Mouse (Mus musculus): ENCODE results near the gene Cstf1. TPM values are rescaled to one million over a fixed set of nuclear protein-coding genes. Genes with fewer than 3 reads are reported as not detected.

Gene Cstf1
- polyA plus RNA-seq, 1 experiment, result 28.3 TPM

GRCm38 (mm10) chr2:172380513-172380912 is 10.0 kb downstream of the Cstf1 start:
- Histone ChIP-seq H3K4me2 (ENCODE audit: low read depth) (no peak overlapping the region), H3ac (ENCODE audit: control insufficient read depth, insufficient read length) (no peak overlapping the region), H3K4me3 (no peak overlapping the region), H3K27me3 (ENCODE audit: control insufficient read depth, insufficient read depth, insufficient read length) (no peaks in the 10 kb centered on the region), H3K79me2 (ENCODE audit: control insufficient read depth, insufficient read depth) (no peaks in the 10 kb centered on the region), H3K36me3 (ENCODE audit: control insufficient read depth, insufficient read depth) (peaks cover 42% of the 10 kb centered on the region)
- TF ChIP-seq MYOG (IDR thresholded peaks at IDR 0.05; ENCODE audit: control insufficient read depth in 1 of 3, insufficient read depth in 1 of 3, insufficient read length in 2 of 3, low read depth in 2 of 3) (no peak), TCF12 (IDR thresholded peaks at IDR 0.05; ENCODE audit: insufficient read depth, poor library complexity, severe bottlenecking) (no peak), MYOD1 (IDR thresholded peaks at IDR 0.05; ENCODE audit: control insufficient read depth in 1 of 3, insufficient read length in 2 of 3, low read depth in 2 of 3) (no peak), POLR2AphosphoS2 (IDR thresholded peaks at IDR 0.05; ENCODE audit: insufficient read length, low read depth) (no peak), MAX (IDR thresholded peaks at IDR 0.05; ENCODE audit: low read depth) (no peak), CEBPB (IDR thresholded peaks at IDR 0.05; ENCODE audit: insufficient read depth, poor library complexity, severe bottlenecking) (no peak), USF1 (IDR thresholded peaks at IDR 0.05; ENCODE audit: low read depth) (no peak), TCF3 (IDR thresholded peaks at IDR 0.05; ENCODE audit: insufficient read length, low read depth) (no peak)

GRCm38 (mm10) chr2:172381341-172381740 is 10.9 kb downstream of the Cstf1 start:
- Histone ChIP-seq H3K79me2 (ENCODE audit: control insufficient read depth, insufficient read depth) (no peaks in the 10 kb centered on the region), H3K4me2 (ENCODE audit: low read depth) (no peak overlapping the region), H3K4me3 (no peak overlapping the region), H3K36me3 (ENCODE audit: control insufficient read depth, insufficient read depth) (peaks cover 36% of the 10 kb centered on the region), H3K27me3 (ENCODE audit: control insufficient read depth, insufficient read depth, insufficient read length) (no peaks in the 10 kb centered on the region), H3ac (ENCODE audit: control insufficient read depth, insufficient read length) (no peak overlapping the region)
- TF ChIP-seq MAX (IDR thresholded peaks at IDR 0.05; ENCODE audit: low read depth), result no peak
- no peak for TF ChIP-seq REST (IDR thresholded peaks at IDR 0.05; ENCODE audit: insufficient read depth, insufficient read length)
- TF ChIP-seq E2F4 (IDR thresholded peaks at IDR 0.05; ENCODE audit: insufficient read depth), result no peak
- TF ChIP-seq USF1 (IDR thresholded peaks at IDR 0.05; ENCODE audit: low read depth), result no peak
- no peak for TF ChIP-seq MYOD1 (IDR thresholded peaks at IDR 0.05; ENCODE audit: control insufficient read depth in 1 of 3, insufficient read length in 2 of 3, low read depth in 2 of 3)
- no peak for TF ChIP-seq TCF3 (IDR thresholded peaks at IDR 0.05; ENCODE audit: insufficient read length, low read depth)
- TF ChIP-seq SRF (IDR thresholded peaks at IDR 0.05; ENCODE audit: control insufficient read depth, insufficient read length, low read depth), result no peak
- TF ChIP-seq TCF12 (IDR thresholded peaks at IDR 0.05; ENCODE audit: insufficient read depth, poor library complexity, severe bottlenecking), result no peak
- TF ChIP-seq POLR2A (IDR thresholded peaks at IDR 0.05; ENCODE audit: insufficient read length, low read depth), result no peak

GRCm38 (mm10) chr2:172381898-172382297 is 11.4 kb downstream of the Cstf1 start:
- Histone ChIP-seq H3K36me3 (ENCODE audit: control insufficient read depth, insufficient read depth) (peaks cover 35% of the 10 kb centered on the region), H3K79me2 (ENCODE audit: control insufficient read depth, insufficient read depth) (no peaks in the 10 kb centered on the region), H3K4me3 (no peak overlapping the region), H3ac (ENCODE audit: control insufficient read depth, insufficient read length) (no peak overlapping the region), H3K4me2 (ENCODE audit: low read depth) (no peak overlapping the region), H3K27me3 (ENCODE audit: control insufficient read depth, insufficient read depth, insufficient read length) (no peaks in the 10 kb centered on the region)
- TF ChIP-seq USF1 (IDR thresholded peaks at IDR 0.05; ENCODE audit: low read depth), result no peak
- peak; percentile 12 for TF ChIP-seq POLR2AphosphoS2 (IDR thresholded peaks at IDR 0.05; ENCODE audit: insufficient read length, low read depth)
- no peak for TF ChIP-seq TCF12 (IDR thresholded peaks at IDR 0.05; ENCODE audit: insufficient read depth, poor library complexity, severe bottlenecking)
- TF ChIP-seq POLR2A (IDR thresholded peaks at IDR 0.05; ENCODE audit: insufficient read length, low read depth), result no peak
- no peak for TF ChIP-seq MYOD1 (IDR thresholded peaks at IDR 0.05; ENCODE audit: control insufficient read depth in 1 of 3, insufficient read length in 2 of 3, low read depth in 2 of 3)
- TF ChIP-seq REST (IDR thresholded peaks at IDR 0.05; ENCODE audit: insufficient read depth, insufficient read length), result no peak
- TF ChIP-seq MYOG (IDR thresholded peaks at IDR 0.05; ENCODE audit: control insufficient read depth in 1 of 3, insufficient read depth in 1 of 3, insufficient read length in 2 of 3, low read depth in 2 of 3), result peak in 1 of 3 experiments; percentile 15
- no peak for TF ChIP-seq CEBPB (IDR thresholded peaks at IDR 0.05; ENCODE audit: insufficient read depth, poor library complexity, severe bottlenecking)
- no peak for TF ChIP-seq E2F4 (IDR thresholded peaks at IDR 0.05; ENCODE audit: insufficient read depth)

- Histone ChIP-seq H3K4me3 (no peak overlapping the region), H3K4me2 (ENCODE audit: low read depth) (no peak overlapping the region), H3ac (ENCODE audit: control insufficient read depth, insufficient read length) (no peak overlapping the region), H3K36me3 (ENCODE audit: control insufficient read depth, insufficient read depth) (peaks cover 8% of the 10 kb centered on the region), H3K79me2 (ENCODE audit: control insufficient read depth, insufficient read depth) (no peaks in the 10 kb centered on the region), H3K27me3 (ENCODE audit: control insufficient read depth, insufficient read depth, insufficient read length) (no peaks in the 10 kb centered on the region)
- TF ChIP-seq REST (IDR thresholded peaks at IDR 0.05; ENCODE audit: insufficient read depth, insufficient read length) (no peak), E2F4 (IDR thresholded peaks at IDR 0.05; ENCODE audit: insufficient read depth) (no peak), POLR2A (IDR thresholded peaks at IDR 0.05; ENCODE audit: insufficient read length, low read depth) (no peak), SRF (IDR thresholded peaks at IDR 0.05; ENCODE audit: control insufficient read depth, insufficient read length, low read depth) (no peak), POLR2AphosphoS2 (IDR thresholded peaks at IDR 0.05; ENCODE audit: insufficient read length, low read depth) (no peak), TCF3 (IDR thresholded peaks at IDR 0.05; ENCODE audit: insufficient read length, low read depth) (no peak), MYOG (IDR thresholded peaks at IDR 0.05; ENCODE audit: control insufficient read depth in 1 of 3, insufficient read depth in 1 of 3, insufficient read length in 2 of 3, low read depth in 2 of 3) (no peak), MYOD1 (IDR thresholded peaks at IDR 0.05; ENCODE audit: control insufficient read depth in 1 of 3, insufficient read length in 2 of 3, low read depth in 2 of 3) (no peak), CEBPB (IDR thresholded peaks at IDR 0.05; ENCODE audit: insufficient read depth, poor library complexity, severe bottlenecking) (no peak), USF1 (IDR thresholded peaks at IDR 0.05; ENCODE audit: low read depth) (no peak), TCF12 (IDR thresholded peaks at IDR 0.05; ENCODE audit: insufficient read depth, poor library complexity, severe bottlenecking) (no peak), MAX (IDR thresholded peaks at IDR 0.05; ENCODE audit: low read depth) (no peak)
Observed at GRCm38 (mm10) chr2:172384715-172385114, 14.2 kb downstream of the Cstf1 start.

GRCm38 (mm10) chr2:172390341-172390740 is 19.9 kb downstream of the Cstf1 start:
- Histone ChIP-seq H3K4me3 (no peak overlapping the region), H3K27me3 (ENCODE audit: control insufficient read depth, insufficient read depth, insufficient read length) (no peaks in the 10 kb centered on the region), H3K4me2 (ENCODE audit: low read depth) (no peak overlapping the region), H3K36me3 (ENCODE audit: control insufficient read depth, insufficient read depth) (no peaks in the 10 kb centered on the region), H3ac (ENCODE audit: control insufficient read depth, insufficient read length) (no peak overlapping the region), H3K79me2 (ENCODE audit: control insufficient read depth, insufficient read depth) (no peaks in the 10 kb centered on the region)
- TF ChIP-seq TCF12 (IDR thresholded peaks at IDR 0.05; ENCODE audit: insufficient read depth, poor library complexity, severe bottlenecking) (no peak), TCF3 (IDR thresholded peaks at IDR 0.05; ENCODE audit: insufficient read length, low read depth) (no peak), POLR2A (IDR thresholded peaks at IDR 0.05; ENCODE audit: insufficient read length, low read depth) (no peak), CEBPB (IDR thresholded peaks at IDR 0.05; ENCODE audit: insufficient read depth, poor library complexity, severe bottlenecking) (no peak), REST (IDR thresholded peaks at IDR 0.05; ENCODE audit: insufficient read depth, insufficient read length) (no peak), MYOG (IDR thresholded peaks at IDR 0.05; ENCODE audit: control insufficient read depth in 1 of 3, insufficient read depth in 1 of 3, insufficient read length in 2 of 3, low read depth in 2 of 3) (no peak), MAX (IDR thresholded peaks at IDR 0.05; ENCODE audit: low read depth) (no peak), SRF (IDR thresholded peaks at IDR 0.05; ENCODE audit: control insufficient read depth, insufficient read length, low read depth) (no peak), E2F4 (IDR thresholded peaks at IDR 0.05; ENCODE audit: insufficient read depth) (no peak), USF1 (IDR thresholded peaks at IDR 0.05; ENCODE audit: low read depth) (no peak)
